Comparison of ENCODE assay signal across 14 mouse cellular contexts in genomic region chr10:77976458-77977150, GRCm38 (mm10). TPM values are rescaled to one million over a fixed set of nuclear protein-coding genes. Genes with fewer than 3 reads are reported as not detected.
DNase-seq lines count a peak whose midpoint lies in the region; ATAC-seq and TF ChIP-seq lines count a peak whose summit lies in the region.
"Had no signal": no experiment of that assay in that cellular context is flagged by ENCODE, and none has a peak within 500 bp of the region (broad histone marks: within the 10 kb centered on the region; RNA-seq: fewer than 3 reads in every experiment).

No protein-coding gene starts in this region.

- no peaks in the 10 kb centered on the region for H3K27me3 ChIP-seq in midbrain, embryonic 14.5 days (ENCODE audit: control insufficient read depth, insufficient read depth, low read length)
- no peaks in the 10 kb centered on the region for H3K27me3 ChIP-seq in midbrain, postnatal 0 days (ENCODE audit: insufficient read depth, low read length)
- H3K27me3 ChIP-seq in stomach, embryonic 14.5 days (ENCODE audit: control insufficient read depth, insufficient read depth, low read length) = no peaks in the 10 kb centered on the region
- H3K27me3 ChIP-seq: forebrain, embryonic 15.5 days; heart, embryonic 15.5 days; neural tube, embryonic 15.5 days had no signal

- H3K36me3 ChIP-seq in midbrain, embryonic 14.5 days (ENCODE audit: control insufficient read depth, insufficient read depth, low read length) = peaks cover 11% of the 10 kb centered on the region; the same call in 1 of the 2 replicates
- H3K36me3 ChIP-seq in midbrain, postnatal 0 days (ENCODE audit: insufficient read depth, low read length) = peaks cover 13% of the 10 kb centered on the region
- H3K36me3 ChIP-seq in stomach, embryonic 14.5 days (ENCODE audit: control insufficient read depth, insufficient read depth, low read length) = 0 out of 2 replicates have a peak, but pooled peaks cover 4% of the 10 kb centered on the region

- H3K4me2 ChIP-seq in midbrain, embryonic 14.5 days (ENCODE audit: low read length) = no peak overlapping the region
- no peak overlapping the region for H3K4me2 ChIP-seq in midbrain, postnatal 0 days (ENCODE audit: low read depth, low read length, poor library complexity, severe bottlenecking)
- H3K4me2 ChIP-seq in stomach, embryonic 14.5 days (replicated peaks; ENCODE audit: low read depth, low read length) = no peak overlapping the region
- H3K4me2 ChIP-seq: forebrain, embryonic 15.5 days; heart, embryonic 15.5 days; neural tube, embryonic 15.5 days had no signal

- no peak overlapping the region for H3K27ac ChIP-seq in midbrain, embryonic 14.5 days (replicated peaks; ENCODE audit: low read depth, low read length)
- no peak overlapping the region for H3K27ac ChIP-seq in midbrain, postnatal 0 days (ENCODE audit: low read depth, low read length)
- H3K27ac ChIP-seq in stomach, embryonic 14.5 days (ENCODE audit: low read length) = peak overlapping the region; percentile 48; the same call in 1 of the 2 replicates
- H3K27ac ChIP-seq: forebrain, embryonic 15.5 days; heart, embryonic 15.5 days; neural tube, embryonic 15.5 days had no signal

- no peak for TF ChIP-seq CTCF in midbrain, postnatal 0 days (IDR thresholded peaks at IDR 0.05)

- 75% methylated on average over 8 of the region's 8 CpGs for WGBS in midbrain, embryonic 14.5 days
- 73% methylated on average over 8 of the region's 8 CpGs for WGBS in midbrain, postnatal 0 days
- WGBS in stomach, embryonic 14.5 days = 57% methylated on average over 8 of the region's 8 CpGs

- no peak overlapping the region for H3K9ac ChIP-seq in midbrain, embryonic 14.5 days (replicated peaks; ENCODE audit: low read length)
- no peak overlapping the region for H3K9ac ChIP-seq in midbrain, postnatal 0 days (replicated peaks; ENCODE audit: low read length, poor library complexity, severe bottlenecking)
- H3K9ac ChIP-seq in stomach, embryonic 14.5 days (replicated peaks; ENCODE audit: low read depth, low read length) = no peak overlapping the region
- H3K9ac ChIP-seq: forebrain, embryonic 15.5 days; heart, embryonic 15.5 days; neural tube, embryonic 15.5 days had no signal

- ATAC-seq in cerebellum, adult (ENCODE audit: insufficient number of reproducible peaks, low FRiP score, low TSS enrichment) = no peak
- ATAC-seq in midbrain, embryonic 14.5 days (ENCODE audit: low FRiP score, low TSS enrichment) = no peak
- no peak for ATAC-seq in midbrain, postnatal 0 days (ENCODE audit: low FRiP score)
- ATAC-seq in stomach, embryonic 14.5 days (ENCODE audit: insufficient number of reproducible peaks, insufficient read depth, low FRiP score, low read depth) = no peak
- ATAC-seq: forebrain, embryonic 15.5 days had no signal

- H3K4me3 ChIP-seq in midbrain, embryonic 14.5 days (replicated peaks; ENCODE audit: low read depth, low read length) = no peak overlapping the region
- H3K4me3 ChIP-seq in midbrain, postnatal 0 days (ENCODE audit: low read depth, low read length) = no peak overlapping the region
- no peak overlapping the region for H3K4me3 ChIP-seq in stomach, embryonic 14.5 days (ENCODE audit: low read depth, low read length)
- H3K4me3 ChIP-seq: forebrain, embryonic 15.5 days; heart, embryonic 15.5 days; neural tube, embryonic 15.5 days had no signal

- peaks cover 6% of the 10 kb centered on the region for H3K4me1 ChIP-seq in midbrain, embryonic 14.5 days (ENCODE audit: control insufficient read depth, insufficient read depth, low read length)
- H3K4me1 ChIP-seq in midbrain, postnatal 0 days (ENCODE audit: insufficient read depth, low read length) = peaks cover 4% of the 10 kb centered on the region; the same call in 1 of the 2 replicates
- H3K4me1 ChIP-seq in stomach, embryonic 14.5 days (ENCODE audit: control insufficient read depth, insufficient read depth, low read length) = peaks cover 8% of the 10 kb centered on the region

- no peaks in the 10 kb centered on the region for H3K9me3 ChIP-seq in midbrain, embryonic 14.5 days (ENCODE audit: control insufficient read depth, low read length)
- H3K9me3 ChIP-seq in midbrain, postnatal 0 days (ENCODE audit: low read length) = no peaks in the 10 kb centered on the region
- no peaks in the 10 kb centered on the region for H3K9me3 ChIP-seq in stomach, embryonic 14.5 days (ENCODE audit: control insufficient read depth, low read depth, low read length)
- H3K9me3 ChIP-seq: forebrain, embryonic 15.5 days; heart, embryonic 15.5 days; neural tube, embryonic 15.5 days had no signal

- peak; percentile 49 to 61 for DNase-seq in cerebellum, postnatal 14 days
- DNase-seq in midbrain, embryonic 14.5 days = peak; percentile 17
- no peak for DNase-seq in midbrain, postnatal 0 days (ENCODE audit: low spot score)
- DNase-seq in MN1 (ENCODE audit: low spot score) = peak; percentile 67
- DNase-seq in lung, postnatal 36 days = no peak
- no peak for DNase-seq in frontal cortex, postnatal 36 days (ENCODE audit: low spot score in 2 of 2)
- DNase-seq: gastrocnemius, postnatal 25 days; liver; thymus, adult 18-20 months had no signal

RNA-seq across cellular contexts. Expression of gene 1810043G02Rik, which starts 1.7 kb away (rescaled TPM):
- polyA plus RNA-seq in midbrain, embryonic 14.5 days (2014; fragmentation: Nextera tagmentation; extraction: Ambion mirVana) = 41.0 and 45.3 TPM in 2 replicates
- total RNA-seq in midbrain, postnatal 0 days (2014; rRNA removed) = 60.0 and 61.7 TPM in 2 replicates
- 66.2 and 72.6 TPM in 2 replicates for polyA plus RNA-seq in midbrain, postnatal 0 days (2015; fragmentation: Nextera tagmentation; extraction: Ambion mirVana)
- polyA plus RNA-seq in stomach, embryonic 14.5 days (2014; fragmentation: Nextera tagmentation; extraction: Ambion mirVana) = 36.7 and 38.1 TPM in 2 replicates

RNA-seq across cellular contexts. Expression of gene Trpm2, which starts 6.2 kb away (rescaled TPM):
- polyA plus RNA-seq in midbrain, embryonic 14.5 days (2014; fragmentation: Nextera tagmentation; extraction: Ambion mirVana) = 3.6 TPM in 2 replicates
- total RNA-seq in midbrain, postnatal 0 days (2014; rRNA removed) = 7.3 and 12.5 TPM in 2 replicates
- polyA plus RNA-seq in midbrain, postnatal 0 days (2015; fragmentation: Nextera tagmentation; extraction: Ambion mirVana) = 5.6 and 8.0 TPM in 2 replicates
- polyA plus RNA-seq in stomach, embryonic 14.5 days (2014; fragmentation: Nextera tagmentation; extraction: Ambion mirVana) = 1.5 TPM in 2 replicates

RNA-seq across cellular contexts. Expression of gene Pfkl, which starts 33.3 kb away (rescaled TPM):
- polyA plus RNA-seq in midbrain, embryonic 14.5 days (2014; fragmentation: Nextera tagmentation; extraction: Ambion mirVana) = 88.0 and 97.8 TPM in 2 replicates
- 165 and 166 TPM in 2 replicates for total RNA-seq in midbrain, postnatal 0 days (2014; rRNA removed)
- polyA plus RNA-seq in midbrain, postnatal 0 days (2015; fragmentation: Nextera tagmentation; extraction: Ambion mirVana) = 98.5 and 104 TPM in 2 replicates
- 161 and 196 TPM in 2 replicates for polyA plus RNA-seq in stomach, embryonic 14.5 days (2014; fragmentation: Nextera tagmentation; extraction: Ambion mirVana)

Comparison
In these comparisons a context has a peak if more than half of its experiments do, and no peak if none do; other contexts are left out.
1. DNase-seq: peak in cerebellum, postnatal 14 days (2 of 2), midbrain, embryonic 14.5 days (single experiment) and MN1 (single experiment); none in midbrain, postnatal 0 days (single experiment), lung, postnatal 36 days (single experiment) and frontal cortex, postnatal 36 days (0 of 2).